Mouse (Mus musculus): Measurements from ENCODE around the gene Prdm4.

The Prdm4 gene

GRCm38 (mm10) chr10:85871698-85872478 lies 45.1 kb downstream of the Prdm4 start:
- peak; percentile 93 for DNase-seq (ENCODE audit: low read depth, low spot score)

- no peak for DNase-seq (ENCODE audit: low read depth, low spot score)
These were observed 70.7 kb downstream of the Prdm4 start for GRCm38 (mm10) chr10:85846105-85846862.

Measured in A20 (cell line).